Mouse (Mus musculus): ENCODE data around the gene 1700024G13Rik. TPM values are rescaled to one million over a fixed set of nuclear protein-coding genes. Genes with fewer than 3 reads are reported as not detected.
"Not testable (repeated sequence)": the region's sequence is repeated elsewhere in the genome, so short reads cannot be mapped to it uniquely, and the experiment has no call there.

The 1700024G13Rik gene
- total RNA-seq (2015; ENCODE audit: low replicate concordance) (not detected in 2 replicates), total RNA-seq (2017; ENCODE audit: low replicate concordance) (not detected in 2 replicates)

- ATAC-seq (replicated peaks; ENCODE audit: low FRiP score, poor library complexity, severe bottlenecking): no peak
Observed at GRCm38 (mm10) chr14:32388196-32388595, at the start of gene 1700024G13Rik. Gene 1700024G13Rik, minus strand, starts transcription at chr14:32388391.

GRCm38 (mm10) chr14:32437352-32437793 lies 49.2 kb upstream of the 1700024G13Rik start:
- ATAC-seq (replicated peaks; ENCODE audit: low FRiP score, poor library complexity, severe bottlenecking): no peak

GRCm38 (mm10) chr14:32429030-32429602 lies 40.9 kb upstream of the 1700024G13Rik start:
- ATAC-seq (replicated peaks; ENCODE audit: low FRiP score, poor library complexity, severe bottlenecking): no peak

GRCm38 (mm10) chr14:32423946-32424345 lies 35.8 kb upstream of the 1700024G13Rik start:
- ATAC-seq (replicated peaks; ENCODE audit: low FRiP score, poor library complexity, severe bottlenecking): no peak

GRCm38 (mm10) chr14:32418747-32419146 lies 30.6 kb upstream of the 1700024G13Rik start:
- no peak for ATAC-seq (replicated peaks; ENCODE audit: low FRiP score, poor library complexity, severe bottlenecking)

GRCm38 (mm10) chr14:32412075-32412474 lies 23.9 kb upstream of the 1700024G13Rik start:
- ATAC-seq (replicated peaks; ENCODE audit: low FRiP score, poor library complexity, severe bottlenecking): no peak

GRCm38 (mm10) chr14:32410084-32410483 lies 21.9 kb upstream of the 1700024G13Rik start:
- no peak for ATAC-seq (replicated peaks; ENCODE audit: low FRiP score, poor library complexity, severe bottlenecking)

GRCm38 (mm10) chr14:32405399-32405798 lies 17.2 kb upstream of the 1700024G13Rik start:
- not testable (repeated sequence) for ATAC-seq (replicated peaks; ENCODE audit: low FRiP score, poor library complexity, severe bottlenecking)

GRCm38 (mm10) chr14:32381619-32382018 lies 6.6 kb downstream of the 1700024G13Rik start:
- no peak for ATAC-seq (replicated peaks; ENCODE audit: low FRiP score, poor library complexity, severe bottlenecking)

- no peak for ATAC-seq (replicated peaks; ENCODE audit: low FRiP score, poor library complexity, severe bottlenecking)
Observed at GRCm38 (mm10) chr14:32381066-32381465, 7.1 kb downstream of the 1700024G13Rik start.

GRCm38 (mm10) chr14:32380099-32380480 lies 8.1 kb downstream of the 1700024G13Rik start:
- ATAC-seq (replicated peaks; ENCODE audit: low FRiP score, poor library complexity, severe bottlenecking): no peak

GRCm38 (mm10) chr14:32379395-32380098 lies 8.6 kb downstream of the 1700024G13Rik start:
- ATAC-seq (replicated peaks; ENCODE audit: low FRiP score, poor library complexity, severe bottlenecking): no peak

GRCm38 (mm10) chr14:32372510-32372909 lies 15.7 kb downstream of the 1700024G13Rik start:
- ATAC-seq (replicated peaks; ENCODE audit: low FRiP score, poor library complexity, severe bottlenecking): no peak

- no peak for ATAC-seq (replicated peaks; ENCODE audit: low FRiP score, poor library complexity, severe bottlenecking)
Observed at GRCm38 (mm10) chr14:32369756-32370155, 18.4 kb downstream of the 1700024G13Rik start.

GRCm38 (mm10) chr14:32364359-32364758 lies 23.8 kb downstream of the 1700024G13Rik start:
- ATAC-seq (replicated peaks; ENCODE audit: low FRiP score, poor library complexity, severe bottlenecking): no peak

- ATAC-seq (replicated peaks; ENCODE audit: low FRiP score, poor library complexity, severe bottlenecking): not testable (repeated sequence)
Observed at GRCm38 (mm10) chr14:32351181-32351920, 36.8 kb downstream of the 1700024G13Rik start.

- no peak for ATAC-seq (replicated peaks; ENCODE audit: low FRiP score, poor library complexity, severe bottlenecking)
Observed at GRCm38 (mm10) chr14:32347307-32347706, 40.9 kb downstream of the 1700024G13Rik start.

- ATAC-seq (replicated peaks; ENCODE audit: low FRiP score, poor library complexity, severe bottlenecking): no peak
Observed at GRCm38 (mm10) chr14:32344694-32345093, 43.5 kb downstream of the 1700024G13Rik start.

- no peak for ATAC-seq (replicated peaks; ENCODE audit: low FRiP score, poor library complexity, severe bottlenecking)
Observed at GRCm38 (mm10) chr14:32344176-32344575, 44.0 kb downstream of the 1700024G13Rik start.

GRCm38 (mm10) chr14:32341823-32342222 lies 46.4 kb downstream of the 1700024G13Rik start:
- ATAC-seq (replicated peaks; ENCODE audit: low FRiP score, poor library complexity, severe bottlenecking): no peak

GRCm38 (mm10) chr14:32336547-32336946 lies 51.6 kb downstream of the 1700024G13Rik start:
- ATAC-seq (replicated peaks; ENCODE audit: low FRiP score, poor library complexity, severe bottlenecking): no peak
